Mouse (Mus musculus) left cerebral cortex, postnatal 4 days (tissue): ENCODE data around the gene Ptprr. TPM values are rescaled to one million over a fixed set of nuclear protein-coding genes. Genes with fewer than 3 reads are reported as not detected.

Experiments used
- DNase-seq: peaks from one replicate; pipeline ENCODE4 v3.0.0-alpha.2; 2022
- intact Hi-C: fragments of 180-260 bp; cut with DNase I; formaldehyde crosslinking; loops from one replicate; pipeline ENCODE4 v1.15.1; 2025
- total RNA-seq, 2 experiments: library from RNA; stranded (reverse); gene quantifications; 2 replicates each; pipeline ENCODE4 v1.2.3; 2021

Gene Ptprr
- total RNA-seq, 2 experiments from 2014 or later = 22.0 to 23.5 TPM

DNA sequence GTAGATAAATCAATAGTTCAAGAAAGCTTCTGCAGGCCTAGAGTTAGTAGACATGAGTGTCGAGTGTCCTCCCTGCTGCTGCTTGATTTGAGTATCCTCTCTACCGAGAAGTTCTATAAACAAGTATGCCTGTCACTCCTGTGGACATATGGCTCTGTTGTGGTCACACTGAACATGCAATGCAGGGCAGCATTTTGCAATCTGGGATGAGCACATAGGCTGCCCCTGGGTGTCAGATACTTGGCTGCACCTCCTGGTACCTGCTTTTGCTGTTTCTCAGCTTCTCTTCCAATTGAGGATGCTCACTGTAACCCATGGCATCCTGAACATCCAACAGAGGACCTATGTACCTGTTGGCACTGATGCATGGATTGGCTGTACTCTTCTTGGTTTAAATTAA is 291.4 kb downstream of the Ptprr start:
- no peak for DNase-seq
- intact Hi-C loops = no loop called here

GRCm38 (mm10) chr10:116310516-116311210 is 292.6 kb downstream of the Ptprr start:
- intact Hi-C loops = no loop called here
- DNase-seq = no peak

- DNase-seq = peak; percentile 82
- intact Hi-C loops = loop anchor here (2.0 kb wide), 1 partner anchor 110 kb away; no protein-coding TSS in a partner anchor
Observed at GRCm38 (mm10) chr10:116319246-116319645, 301.2 kb downstream of the Ptprr start.

Other genes starting within 250 kb of the Ptprr start
- gene Tspan8, start 201.4 kb upstream of the Ptprr start, total RNA-seq = under 1 TPM; 0.78 to 0.79 TPM
- not detected for gene 4933416C03Rik, start 95.7 kb downstream of the Ptprr start, total RNA-seq